ENCODE assay signal across 26 mouse cellular contexts in the genomic region with DNA sequence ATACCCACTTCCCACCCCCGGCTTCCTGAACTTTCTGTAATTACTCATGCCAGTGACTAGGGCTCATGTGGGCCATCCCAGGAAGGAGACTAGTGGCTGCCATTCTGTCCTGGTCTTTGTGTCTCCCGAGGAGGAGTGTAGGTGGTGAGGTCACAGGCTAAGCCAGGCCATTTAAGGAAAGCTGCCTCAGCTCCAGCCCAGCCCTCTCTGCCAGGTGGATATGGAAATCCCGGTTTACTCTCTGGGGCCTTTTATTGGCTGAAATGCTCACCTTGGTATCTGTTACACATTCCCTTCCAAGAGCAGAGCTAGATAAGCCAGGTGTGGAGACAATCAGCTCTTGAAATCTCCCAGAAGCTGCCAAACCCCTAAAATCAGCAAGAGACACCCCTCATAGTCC. TPM values are rescaled to one million over a fixed set of nuclear protein-coding genes. Genes with fewer than 3 reads are reported as not detected.
A peak's percentile ranks its signal among the peaks of the same experiment; 100 is the strongest.
DNase-seq lines count a peak whose midpoint lies in the region; ATAC-seq lines count a peak whose summit lies in the region.
"Had no signal": no experiment of that assay in that cellular context is flagged by ENCODE, and none has a peak within 500 bp of the region (broad histone marks: within the 10 kb centered on the region; RNA-seq: fewer than 3 reads in every experiment).

No protein-coding gene starts in this region.

- peaks cover 17% of the 10 kb centered on the region for H3K27me3 ChIP-seq in lung, embryonic 16.5 days (ENCODE audit: control insufficient read depth, insufficient read depth, low read depth, low read length)
- peaks cover 16% of the 10 kb centered on the region for H3K27me3 ChIP-seq in intestine, embryonic 15.5 days (replicated peaks)
- H3K27me3 ChIP-seq in stomach, embryonic 15.5 days (replicated peaks), result peaks cover 22% of the 10 kb centered on the region
- peaks cover 27% of the 10 kb centered on the region for H3K27me3 ChIP-seq in forebrain, embryonic 15.5 days
- H3K27me3 ChIP-seq: Patski had no signal

- no peaks in the 10 kb centered on the region for H3K36me3 ChIP-seq in lung, embryonic 16.5 days (ENCODE audit: control insufficient read depth, insufficient read depth, low read length)
- no peaks in the 10 kb centered on the region for H3K36me3 ChIP-seq in intestine, embryonic 15.5 days
- H3K36me3 ChIP-seq in stomach, embryonic 15.5 days, result no peaks in the 10 kb centered on the region
- H3K36me3 ChIP-seq in forebrain, embryonic 15.5 days, result no peaks in the 10 kb centered on the region
- H3K36me3 ChIP-seq: embryonic facial prominence, embryonic 12.5 days; heart, embryonic 12.5 days; limb, embryonic 12.5 days; liver, embryonic 12.5 days; neural tube, embryonic 13.5 days had no signal

- H3K9ac ChIP-seq in lung, embryonic 16.5 days (ENCODE audit: low read length), result no peak overlapping the region
- no peak overlapping the region for H3K9ac ChIP-seq in intestine, embryonic 15.5 days
- H3K9ac ChIP-seq in stomach, embryonic 15.5 days, result no peak overlapping the region
- H3K9ac ChIP-seq in forebrain, embryonic 15.5 days (replicated peaks), result no peak overlapping the region
- H3K9ac ChIP-seq: embryonic facial prominence, embryonic 12.5 days; heart, embryonic 12.5 days; limb, embryonic 12.5 days; liver, embryonic 12.5 days; neural tube, embryonic 13.5 days had no signal

- no peak for ATAC-seq in lung, embryonic 16.5 days (ENCODE audit: low read depth)
- peak; percentile 38 for ATAC-seq in intestine, embryonic 15.5 days
- no peak for ATAC-seq in stomach, embryonic 15.5 days (ENCODE audit: insufficient read depth, low FRiP score, low read depth)
- no peak for ATAC-seq in forebrain, embryonic 15.5 days (replicated peaks)
- ATAC-seq: forebrain, embryonic 14.5 days; liver, embryonic 12.5 days; Patski had no signal

- H3K27ac ChIP-seq in lung, embryonic 16.5 days (ENCODE audit: low read length), result peak overlapping the region; percentile 41
- H3K27ac ChIP-seq in intestine, embryonic 15.5 days, result peak overlapping the region; percentile 33; the same call in 1 of the 2 replicates
- peak overlapping the region; percentile 85 for H3K27ac ChIP-seq in stomach, embryonic 15.5 days
- H3K27ac ChIP-seq in forebrain, embryonic 15.5 days (replicated peaks), result no peak overlapping the region
- H3K27ac ChIP-seq: embryonic facial prominence, embryonic 12.5 days; layer of hippocampus, adult 2 months; limb, embryonic 12.5 days; liver, embryonic 12.5 days; neural tube, embryonic 13.5 days had no signal

- no peaks in the 10 kb centered on the region for H3K9me3 ChIP-seq in lung, embryonic 16.5 days (ENCODE audit: control insufficient read depth, low read length)
- no peaks in the 10 kb centered on the region for H3K9me3 ChIP-seq in intestine, embryonic 15.5 days
- H3K9me3 ChIP-seq in stomach, embryonic 15.5 days, result no peaks in the 10 kb centered on the region
- no peaks in the 10 kb centered on the region for H3K9me3 ChIP-seq in forebrain, embryonic 15.5 days
- H3K9me3 ChIP-seq: embryonic facial prominence, embryonic 12.5 days; heart, embryonic 12.5 days; limb, embryonic 12.5 days; liver, embryonic 12.5 days; neural tube, embryonic 13.5 days had no signal

- 26% methylated on average over 3 of the region's 3 CpGs for WGBS in lung, embryonic 16.5 days
- 37% methylated on average over 3 of the region's 3 CpGs for WGBS in intestine, embryonic 15.5 days
- 31% methylated on average over 3 of the region's 3 CpGs for WGBS in stomach, embryonic 15.5 days
- 70% methylated on average over 3 of the region's 3 CpGs for WGBS in forebrain, embryonic 15.5 days

- DNase-seq in lung, postnatal 14 days, result no peak
- DNase-seq in ES-CJ7 (ENCODE audit: low read depth, low spot score), result peak; percentile 78
- DNase-seq in layer of hippocampus, adult 9-11 months, result no peak
- DNase-seq in spleen, postnatal 36 days (ENCODE audit: low spot score in 2 of 2), result no peak
- DNase-seq: adrenal gland, adult 2 months; cerebellum, adult 11-12 months; cerebellum, postnatal 10 days; heart, adult 18-20 months; heart, postnatal 10 days; kidney, adult 8-10 months; kidney, postnatal 25 days; layer of hippocampus, postnatal 36 days; midbrain, embryonic 14.5 days; thymus, postnatal 14 days had no signal

- no peak overlapping the region for H3K4me3 ChIP-seq in lung, embryonic 16.5 days (ENCODE audit: low read length)
- no peak overlapping the region for H3K4me3 ChIP-seq in intestine, embryonic 15.5 days (replicated peaks)
- H3K4me3 ChIP-seq in stomach, embryonic 15.5 days (replicated peaks), result no peak overlapping the region
- H3K4me3 ChIP-seq in forebrain, embryonic 15.5 days, result no peak overlapping the region
- H3K4me3 ChIP-seq: embryonic facial prominence, embryonic 12.5 days; heart, embryonic 12.5 days; layer of hippocampus, adult 2 months; limb, embryonic 12.5 days; liver, embryonic 12.5 days; neural tube, embryonic 13.5 days had no signal

- H3K4me2 ChIP-seq in lung, embryonic 16.5 days (ENCODE audit: low read depth, low read length), result no peak overlapping the region
- no peak overlapping the region for H3K4me2 ChIP-seq in intestine, embryonic 15.5 days (replicated peaks)
- H3K4me2 ChIP-seq in stomach, embryonic 15.5 days, result no peak overlapping the region
- H3K4me2 ChIP-seq in forebrain, embryonic 15.5 days (replicated peaks), result no peak overlapping the region
- H3K4me2 ChIP-seq: embryonic facial prominence, embryonic 12.5 days; heart, embryonic 12.5 days; limb, embryonic 12.5 days; liver, embryonic 12.5 days; neural tube, embryonic 13.5 days had no signal

- peaks cover 25% of the 10 kb centered on the region for H3K4me1 ChIP-seq in lung, embryonic 16.5 days (replicated peaks; ENCODE audit: control insufficient read depth, insufficient read depth, low read length)
- peaks cover 27% of the 10 kb centered on the region for H3K4me1 ChIP-seq in intestine, embryonic 15.5 days (replicated peaks)
- peaks cover 5% of the 10 kb centered on the region; the same call in 1 of the 2 replicates for H3K4me1 ChIP-seq in stomach, embryonic 15.5 days
- H3K4me1 ChIP-seq in forebrain, embryonic 15.5 days, result peaks cover 8% of the 10 kb centered on the region

RNA-seq across cellular contexts. Expression of gene Cdh1, which starts 5.3 kb away (rescaled TPM):
- 157 and 162 TPM in 2 replicates for polyA plus RNA-seq in lung, embryonic 16.5 days (2015; fragmentation: Nextera tagmentation; extraction: Ambion mirVana)
- polyA plus RNA-seq in intestine, embryonic 15.5 days (2015; fragmentation: Nextera tagmentation; extraction: Ambion mirVana), result 152 and 158 TPM in 2 replicates
- polyA plus RNA-seq in stomach, embryonic 15.5 days (2015; fragmentation: Nextera tagmentation; extraction: Ambion mirVana), result 163 and 189 TPM in 2 replicates
- 1.2 and 1.8 TPM in 2 replicates for polyA plus RNA-seq in forebrain, embryonic 15.5 days (2015; fragmentation: Nextera tagmentation; extraction: Ambion mirVana)

RNA-seq across cellular contexts. Expression of gene Gm10073, which starts 35.2 kb away (rescaled TPM):
- polyA plus RNA-seq in lung, embryonic 16.5 days (2015; fragmentation: Nextera tagmentation; extraction: Ambion mirVana), result 10.5 and 19.9 TPM in 2 replicates
- 15.5 and 20.2 TPM in 2 replicates for polyA plus RNA-seq in intestine, embryonic 15.5 days (2015; fragmentation: Nextera tagmentation; extraction: Ambion mirVana)
- polyA plus RNA-seq in stomach, embryonic 15.5 days (2015; fragmentation: Nextera tagmentation; extraction: Ambion mirVana), result 11.0 and 48.1 TPM in 2 replicates
- polyA plus RNA-seq in forebrain, embryonic 15.5 days (2015; fragmentation: Nextera tagmentation; extraction: Ambion mirVana), result 5.2 and 7.9 TPM in 2 replicates

Comparison
In these comparisons a context has a peak if more than half of its experiments do, and no peak if none do; other contexts are left out.
1. RNA of gene Cdh1, which starts 5.3 kb away (polyA plus RNA-seq): 163 to 189 TPM in stomach, embryonic 15.5 days, 157 to 162 TPM in lung, embryonic 16.5 days and 152 to 158 TPM in intestine, embryonic 15.5 days; 1.2 to 1.8 TPM in forebrain, embryonic 15.5 days; every median in the first group is over 10 times any median in the second.